Mouse (Mus musculus) forebrain, embryonic 14.5 days (tissue): ENCODE measurements at regions not wholly inside any gene's neighbourhood (a gene's known extent, or its start where the extent isn't known, plus 50 kb on each side); places are given as distances from the start of the nearest gene placed in this dataset.

Experiments
- ATAC-seq: fragments of 200-750 bp; cut with Nextera tagmentation; 2 replicates; pipeline ENCODE4 v1.8.0; 2017; ENCODE audit warnings: mild to moderate bottlenecking, moderate library complexity
- DNase-seq: peaks from one replicate; pipeline ENCODE4 v3.0.0-alpha.2; 2015; ENCODE audit warnings: low spot score
- H3K27ac ChIP-seq: fragments of 300-500 bp; sonication (generic); 2 replicates; pipeline ENCODE4 v1.5.1; 2014; ENCODE audit warnings: low read depth, mild to moderate bottlenecking, control low read depth, low read length, moderate library complexity
- H3K27me3 ChIP-seq: fragments of 300-500 bp; sonication (generic); replicated peaks from 2 replicates; pipeline ENCODE4 v1.6.1; 2014; ENCODE audit warnings: low read length, control low read depth, mixed read lengths; ENCODE audit not compliant: control insufficient read depth, insufficient read depth
- H3K36me3 ChIP-seq: fragments of 300-500 bp; sonication (generic); 2 replicates; pipeline ENCODE4 v1.6.1; 2014; ENCODE audit warnings: low read length, control low read depth; ENCODE audit not compliant: control insufficient read depth, insufficient read depth
- H3K4me1 ChIP-seq: fragments of 300-500 bp; sonication (generic); 2 replicates; pipeline ENCODE4 v1.6.1; 2014; ENCODE audit warnings: antibody characterized with exemption, low read length, control low read depth; ENCODE audit not compliant: control insufficient read depth, insufficient read depth
- H3K4me2 ChIP-seq: fragments of 300-500 bp; sonication (generic); 2 replicates; pipeline ENCODE4 v1.6.1; 2014; ENCODE audit warnings: mild to moderate bottlenecking, control low read depth, low read length
- H3K4me3 ChIP-seq: fragments of 300-500 bp; sonication (generic); 2 replicates; pipeline ENCODE4 v1.5.1; 2014; ENCODE audit warnings: low read depth, low read length, control low read depth
- H3K9ac ChIP-seq: fragments of 300-500 bp; sonication (generic); 2 replicates; pipeline ENCODE4 v1.6.1; 2014; ENCODE audit warnings: mild to moderate bottlenecking, low read length, control low read depth, moderate library complexity
- H3K9me3 ChIP-seq: fragments of 300-500 bp; sonication (generic); replicated peaks from 2 replicates; pipeline ENCODE4 v1.6.1; 2016; ENCODE audit warnings: low read length, control low read depth, mixed read lengths; ENCODE audit not compliant: control insufficient read depth
- WGBS: fragments of 180-500 bp; shearing (Covaris S2); extraction: QIAGEN DNeasy Blood & Tissue Kit; methylation state at CpG from one replicate; pipeline ENCODE4 v1.1.7; 2014; 5-methylcytosine and 5-hydroxymethylcytosine counted together

- no peaks in the 10 kb centered on the region for H3K36me3 ChIP-seq
- H3K4me2 ChIP-seq = no peak overlapping the region
- no peaks in the 10 kb centered on the region for H3K4me1 ChIP-seq
- H3K27ac ChIP-seq = no peak overlapping the region
- ATAC-seq = no peak
- H3K27me3 ChIP-seq = no peaks in the 10 kb centered on the region
- H3K4me3 ChIP-seq = no peak overlapping the region
- no peak for DNase-seq
- H3K9me3 ChIP-seq = no peaks in the 10 kb centered on the region
- H3K9ac ChIP-seq = no peak overlapping the region
- 74% methylated on average over 2 of the region's 2 CpGs for WGBS
Measured at GRCm38 (mm10) chr4:38749281-38749680, 700.8 kb upstream of the 1700009N14Rik start.

GRCm38 (mm10) chr4:38785016-38785415 is 665.1 kb upstream of the 1700009N14Rik start:
- Histone ChIP-seq H3K4me1 (no peaks in the 10 kb centered on the region), H3K4me3 (no peak overlapping the region), H3K4me2 (no peak overlapping the region), H3K36me3 (no peaks in the 10 kb centered on the region), H3K9me3 (no peaks in the 10 kb centered on the region), H3K27me3 (no peaks in the 10 kb centered on the region), H3K9ac (no peak overlapping the region), H3K27ac (no peak overlapping the region)
- ATAC-seq (no peak), DNase-seq (no peak)

- Histone ChIP-seq H3K36me3 (no peaks in the 10 kb centered on the region), H3K9me3 (no peaks in the 10 kb centered on the region), H3K4me2 (no peak overlapping the region), H3K27me3 (no peaks in the 10 kb centered on the region), H3K9ac (no peak overlapping the region), H3K27ac (no peak overlapping the region), H3K4me3 (no peak overlapping the region), H3K4me1 (no peaks in the 10 kb centered on the region)
- ATAC-seq (no peak), DNase-seq (peak; percentile 8)
- 89% methylated on average over 2 of the region's 2 CpGs for WGBS
Measured at GRCm38 (mm10) chr4:38825133-38825532, 625.0 kb upstream of the 1700009N14Rik start.

- H3K4me1 ChIP-seq = no peaks in the 10 kb centered on the region
- H3K9me3 ChIP-seq = no peaks in the 10 kb centered on the region
- DNase-seq (no peak), ATAC-seq (no peak)
- no peak overlapping the region for H3K4me2 ChIP-seq
- H3K27ac ChIP-seq = no peak overlapping the region
- H3K4me3 ChIP-seq = no peak overlapping the region
- H3K36me3 ChIP-seq = no peaks in the 10 kb centered on the region
- no peaks in the 10 kb centered on the region for H3K27me3 ChIP-seq
- no peak overlapping the region for H3K9ac ChIP-seq
- WGBS = 100% methylated on average over 1 of the region's 1 CpGs
Measured at GRCm38 (mm10) chr4:38848261-38848660, 601.8 kb upstream of the 1700009N14Rik start.

GRCm38 (mm10) chr4:38854349-38854748 is 595.7 kb upstream of the 1700009N14Rik start:
- Histone ChIP-seq H3K4me3 (no peak overlapping the region), H3K27me3 (no peaks in the 10 kb centered on the region), H3K4me1 (no peaks in the 10 kb centered on the region), H3K27ac (no peak overlapping the region), H3K4me2 (no peak overlapping the region), H3K36me3 (no peaks in the 10 kb centered on the region), H3K9me3 (no peaks in the 10 kb centered on the region), H3K9ac (no peak overlapping the region)
- 76% methylated on average over 3 of the region's 3 CpGs for WGBS
- ATAC-seq (no peak), DNase-seq (no peak)

GRCm38 (mm10) chr4:38900565-38900964 is 549.5 kb upstream of the 1700009N14Rik start:
- H3K27ac ChIP-seq = no peak overlapping the region
- H3K4me3 ChIP-seq = no peak overlapping the region
- no peaks in the 10 kb centered on the region for H3K9me3 ChIP-seq
- no peak for DNase-seq
- no peak overlapping the region for H3K9ac ChIP-seq
- no peaks in the 10 kb centered on the region for H3K4me1 ChIP-seq
- H3K36me3 ChIP-seq = no peaks in the 10 kb centered on the region
- H3K27me3 ChIP-seq = no peaks in the 10 kb centered on the region
- no peak for ATAC-seq
- 96% methylated on average over 1 of the region's 1 CpGs for WGBS
- H3K4me2 ChIP-seq = no peak overlapping the region

GRCm38 (mm10) chr4:38926831-38927230 is 523.3 kb upstream of the 1700009N14Rik start:
- DNase-seq (peak; percentile 45), ATAC-seq (peak; percentile 26; the same call in 1 of the 2 replicates)
- WGBS = 29% methylated on average over 5 of the region's 5 CpGs
- no peaks in the 10 kb centered on the region for H3K27me3 ChIP-seq
- H3K36me3 ChIP-seq = no peaks in the 10 kb centered on the region
- no peak overlapping the region for H3K4me3 ChIP-seq
- no peaks in the 10 kb centered on the region; the same call in 1 of the 2 replicates for H3K4me1 ChIP-seq
- H3K27ac ChIP-seq = no peak overlapping the region
- no peak overlapping the region for H3K4me2 ChIP-seq
- no peaks in the 10 kb centered on the region for H3K9me3 ChIP-seq
- no peak overlapping the region for H3K9ac ChIP-seq

- H3K27ac ChIP-seq = no peak overlapping the region
- 40% methylated on average over 1 of the region's 1 CpGs for WGBS
- H3K9ac ChIP-seq = no peak overlapping the region
- no peak overlapping the region for H3K4me3 ChIP-seq
- no peak for DNase-seq
- H3K27me3 ChIP-seq = no peaks in the 10 kb centered on the region
- H3K36me3 ChIP-seq = no peaks in the 10 kb centered on the region
- H3K4me2 ChIP-seq = no peak overlapping the region
- no peaks in the 10 kb centered on the region for H3K9me3 ChIP-seq
- no peaks in the 10 kb centered on the region for H3K4me1 ChIP-seq
- no peak for ATAC-seq
Measured at GRCm38 (mm10) chr4:38953633-38954032, 496.5 kb upstream of the 1700009N14Rik start.

GRCm38 (mm10) chr4:38995161-38995560 is 454.9 kb upstream of the 1700009N14Rik start:
- no peak overlapping the region for H3K4me3 ChIP-seq
- H3K9ac ChIP-seq = no peak overlapping the region
- H3K27ac ChIP-seq = no peak overlapping the region
- no peak for DNase-seq
- no peaks in the 10 kb centered on the region for H3K9me3 ChIP-seq
- no peak overlapping the region for H3K4me2 ChIP-seq
- no peaks in the 10 kb centered on the region for H3K36me3 ChIP-seq
- H3K4me1 ChIP-seq = no peaks in the 10 kb centered on the region
- 95% methylated on average over 1 of the region's 1 CpGs for WGBS
- no peak for ATAC-seq
- H3K27me3 ChIP-seq = no peaks in the 10 kb centered on the region
